Mouse (Mus musculus) E14TG2a.4 (cell line): Measurements from ENCODE around the gene Hrh1.

Experiments used
- CTCF ChIP-seq: conservative IDR thresholded peaks from 2 replicates; pipeline ENCODE4 v1.5.1; 2014; ENCODE audit warnings: low read length
- NANOG ChIP-seq: IDR thresholded peaks from 2 replicates; pipeline ENCODE4 v1.6.1; 2014; ENCODE audit warnings: borderline replicate concordance, low read length, mixed read lengths

- TF ChIP-seq CTCF (no peak), NANOG (no peak)
These were observed 62.2 kb downstream of the Hrh1 start for GRCm38 (mm10) chr6:114459969-114460368.
